Mouse (Mus musculus): ENCODE measurements around the gene Spata18. TPM values are rescaled to one million over a fixed set of nuclear protein-coding genes. Genes with fewer than 3 reads are reported as not detected.

Gene Spata18
- not detected for total RNA-seq (2021)
- long read RNA-seq, experiment 1 = 0 reads
- long read RNA-seq, experiment 2 = 0 reads

DNA sequence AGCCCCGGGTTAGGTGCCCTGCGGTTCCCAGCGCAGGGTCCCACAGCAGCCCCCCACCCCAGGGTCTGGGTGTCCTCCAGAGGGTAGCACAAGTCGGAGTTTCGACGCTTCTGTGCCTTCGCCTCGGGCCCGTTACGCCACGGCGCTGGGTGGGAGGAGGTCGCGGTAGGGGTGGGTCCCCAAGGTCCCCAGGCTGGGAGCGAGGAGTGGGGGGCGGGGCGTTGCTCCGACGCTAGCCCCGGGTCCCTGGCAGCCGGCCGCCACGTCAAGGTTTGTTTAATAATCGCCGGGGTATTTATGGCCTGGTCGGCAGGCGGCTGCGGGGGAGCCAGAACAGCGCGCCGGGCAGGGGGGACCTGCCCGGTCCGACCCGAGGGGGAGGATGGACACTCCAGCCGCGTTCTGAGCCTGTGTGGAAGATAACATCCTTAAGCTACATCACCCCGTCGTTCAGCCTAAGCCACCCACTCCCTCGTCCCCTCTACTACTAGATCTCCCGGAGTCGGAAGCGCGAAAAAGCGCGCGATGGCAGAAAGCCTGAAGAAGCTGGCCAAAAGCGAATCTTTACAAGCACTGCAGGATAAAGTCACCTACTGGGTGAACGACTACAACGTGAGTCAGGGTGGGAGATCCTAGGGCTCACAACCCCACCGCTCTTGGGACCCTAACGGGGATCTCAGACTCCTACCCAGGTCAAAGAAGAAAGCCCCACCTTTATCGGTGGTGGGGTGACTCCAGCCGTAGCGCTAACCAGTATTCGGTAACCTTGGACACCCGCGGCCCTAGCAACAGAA, at the start of gene Spata18:
TSS of gene Spata18 (plus strand) at position 319 of the 794 bp plus-strand sequence.
- peak; percentile 20 to 28 for DNase-seq (ENCODE audit: low spot score in 2 of 2)

DNA sequence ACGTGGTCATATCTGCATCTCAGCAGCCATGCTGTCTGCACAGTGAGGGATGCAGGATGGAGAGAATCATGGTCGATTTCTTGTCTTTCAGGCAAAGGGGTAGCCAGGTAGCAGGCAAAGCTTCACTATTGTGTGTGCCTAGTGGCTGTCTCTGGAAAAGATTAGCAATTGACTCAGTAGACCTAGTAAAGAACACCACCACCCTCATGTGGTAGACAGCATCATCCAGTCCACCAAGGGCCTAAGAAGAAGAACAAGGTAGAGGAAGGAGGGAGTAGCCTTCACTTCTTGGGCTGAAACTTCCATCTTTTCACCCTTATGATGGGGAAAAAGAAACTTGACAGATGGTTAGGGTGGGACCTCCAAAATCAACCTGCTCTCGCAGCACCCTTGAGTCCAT, 48.3 kb upstream of the Spata18 start:
- DNase-seq (ENCODE audit: low spot score in 2 of 2) = no peak

DNA sequence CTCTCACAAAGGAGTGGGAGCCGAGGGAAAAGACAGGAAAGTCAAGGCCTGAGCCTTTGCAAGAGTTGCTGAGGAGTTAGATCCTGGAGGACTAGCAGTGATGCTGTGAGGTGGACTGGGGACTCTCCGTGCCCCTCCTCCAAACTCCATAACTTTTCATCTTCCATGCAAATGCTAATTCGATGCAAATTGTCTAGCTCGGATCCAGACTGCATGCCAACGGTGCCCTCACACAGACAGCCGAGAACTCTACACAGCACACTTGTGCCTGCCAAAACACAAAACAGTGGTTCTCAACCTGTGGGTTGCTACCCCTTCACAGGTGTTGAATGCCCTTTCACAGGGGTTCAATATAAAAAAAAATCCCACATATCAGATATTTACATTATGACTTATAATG, 46.6 kb upstream of the Spata18 start:
- DNase-seq (ENCODE audit: low spot score in 2 of 2) = no peak

DNA sequence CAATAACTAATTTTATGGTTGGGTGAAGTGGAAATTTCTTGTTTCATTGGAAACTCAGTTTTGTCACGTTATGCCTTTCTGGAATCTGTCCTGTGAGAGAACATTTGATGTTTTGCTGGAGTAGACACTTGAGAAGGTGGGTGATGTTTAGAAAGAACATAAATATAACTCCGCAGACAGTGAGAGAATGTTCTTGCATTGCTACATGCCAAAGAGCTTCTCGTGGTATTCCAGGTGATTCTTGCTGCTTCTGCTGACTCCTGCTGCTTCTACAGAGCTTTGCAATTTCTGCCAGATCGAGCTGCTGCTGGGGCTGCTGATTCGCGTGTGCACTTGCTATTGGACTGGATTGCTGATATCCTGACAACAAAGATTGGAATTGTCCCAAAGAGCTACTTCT, 46.2 kb upstream of the Spata18 start:
- no peak for DNase-seq (ENCODE audit: low spot score in 2 of 2)

DNA sequence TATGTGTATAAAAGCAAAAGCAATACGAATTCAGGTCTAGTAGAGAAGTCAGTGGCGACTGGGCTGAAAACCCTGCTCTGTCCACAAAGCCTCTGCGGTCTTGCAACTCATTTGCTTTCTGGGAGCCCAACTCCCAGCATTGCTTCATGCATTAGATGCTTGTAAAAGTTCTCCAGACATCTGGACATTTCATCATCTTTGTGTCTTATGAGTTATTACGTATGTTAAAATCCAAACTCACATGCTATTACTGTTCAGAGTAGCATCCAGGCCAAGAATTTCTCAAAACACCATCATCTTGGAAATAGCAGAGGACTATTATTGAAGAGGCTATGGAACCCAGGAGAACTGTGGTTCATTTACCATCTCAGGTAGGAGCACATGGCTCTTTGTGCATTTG, 40.1 kb upstream of the Spata18 start:
- DNase-seq (ENCODE audit: low spot score in 2 of 2) = no peak

DNA sequence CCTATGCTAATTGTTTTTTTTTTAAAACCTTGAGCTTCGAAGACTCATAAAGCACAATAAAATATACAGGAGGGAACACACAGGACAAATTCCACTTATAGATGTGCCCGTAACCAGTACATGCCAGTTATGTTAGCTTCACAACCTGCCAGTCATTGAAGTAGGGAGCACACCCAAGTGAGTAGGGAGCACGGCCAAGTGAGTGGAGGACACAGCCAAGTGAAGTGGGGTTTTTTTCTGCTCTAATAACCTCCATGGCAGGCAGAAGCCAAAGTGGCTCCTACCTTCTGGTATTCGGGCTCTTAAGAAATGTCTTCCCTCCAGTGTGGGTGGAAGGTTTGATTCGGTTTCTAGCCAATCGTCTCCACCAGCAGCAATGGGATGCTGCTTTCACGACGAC, 37.9 kb upstream of the Spata18 start:
- no peak for DNase-seq (ENCODE audit: low spot score in 2 of 2)

DNA sequence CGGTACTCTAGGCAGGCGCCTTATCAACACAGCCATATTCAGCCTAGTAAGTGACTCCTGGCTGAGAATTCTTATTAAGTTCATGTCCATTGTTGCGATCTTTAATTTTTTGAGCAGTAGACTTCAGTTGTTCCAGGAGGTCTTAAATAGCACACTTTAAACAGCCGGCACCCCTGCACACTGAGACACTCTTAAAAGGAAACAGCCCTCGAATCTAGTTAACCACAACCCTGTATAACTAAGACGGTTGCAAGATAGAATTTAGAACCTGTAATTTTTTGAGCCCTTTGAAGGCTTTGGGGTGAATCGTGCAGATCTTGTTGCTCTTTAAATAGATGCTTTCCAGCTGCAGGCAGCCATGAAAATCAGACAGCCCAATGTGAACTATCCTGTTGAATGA, 36.0 kb upstream of the Spata18 start:
- no peak for DNase-seq (ENCODE audit: low spot score in 2 of 2)

DNA sequence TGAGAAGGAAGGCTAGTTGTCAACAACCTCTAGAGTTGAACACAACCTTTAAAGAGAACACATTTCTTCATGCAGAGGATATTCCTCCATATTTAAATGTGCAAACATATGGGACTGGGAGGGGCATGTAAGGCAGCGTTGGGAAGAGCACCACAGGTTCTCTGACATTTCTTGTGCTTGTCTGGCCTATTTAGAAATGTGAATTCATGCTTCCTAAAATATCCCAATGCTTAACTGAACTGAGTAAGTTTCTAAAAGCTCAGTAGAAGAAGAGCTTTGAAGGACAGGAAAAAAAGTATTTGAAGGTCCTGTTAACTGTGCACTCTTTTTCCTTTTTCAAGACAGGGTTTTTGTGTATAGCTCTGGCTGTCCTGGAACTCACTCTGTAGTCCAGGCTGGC, 32.2 kb upstream of the Spata18 start:
- no peak for DNase-seq (ENCODE audit: low spot score in 2 of 2)

DNA sequence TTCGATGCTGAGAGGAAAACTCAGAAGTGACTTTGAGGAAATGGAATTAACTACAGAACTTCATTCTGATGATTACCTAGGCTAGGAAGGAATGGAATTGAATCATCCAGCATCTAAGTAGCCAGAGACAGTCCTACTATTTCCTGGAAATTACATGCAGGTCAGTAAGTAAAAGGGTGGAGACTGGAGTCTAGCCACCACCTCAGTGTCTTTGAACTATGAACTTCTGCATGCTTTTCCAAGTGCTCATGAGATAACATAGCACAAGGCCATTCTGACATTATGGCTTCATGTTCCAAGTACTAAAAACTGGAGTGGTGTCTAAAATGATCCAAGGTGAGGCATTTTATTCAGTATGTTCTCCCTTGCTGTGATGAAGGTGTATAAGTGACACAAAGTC, 25.7 kb upstream of the Spata18 start:
- DNase-seq (ENCODE audit: low spot score in 2 of 2) = no peak

DNA sequence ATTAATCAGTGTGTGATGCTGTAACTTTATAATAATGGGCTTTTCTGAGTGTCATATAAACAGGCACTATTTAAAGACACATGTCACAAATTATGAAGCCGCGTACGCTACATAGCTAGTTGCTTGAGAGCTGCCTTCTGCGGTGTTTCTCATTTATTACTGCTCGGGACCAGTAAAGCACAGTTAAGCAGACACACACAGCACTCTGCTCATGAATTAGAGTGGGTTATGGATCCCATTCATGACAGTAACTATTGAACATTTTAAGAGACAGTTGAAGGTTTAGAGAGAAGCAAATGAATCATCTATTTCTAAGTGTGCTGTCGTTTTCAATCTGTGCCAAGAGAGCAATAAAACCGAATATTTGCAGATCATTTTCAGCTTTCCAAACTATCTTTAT, 24.3 kb upstream of the Spata18 start:
- no peak for DNase-seq (ENCODE audit: low spot score in 2 of 2)

DNA sequence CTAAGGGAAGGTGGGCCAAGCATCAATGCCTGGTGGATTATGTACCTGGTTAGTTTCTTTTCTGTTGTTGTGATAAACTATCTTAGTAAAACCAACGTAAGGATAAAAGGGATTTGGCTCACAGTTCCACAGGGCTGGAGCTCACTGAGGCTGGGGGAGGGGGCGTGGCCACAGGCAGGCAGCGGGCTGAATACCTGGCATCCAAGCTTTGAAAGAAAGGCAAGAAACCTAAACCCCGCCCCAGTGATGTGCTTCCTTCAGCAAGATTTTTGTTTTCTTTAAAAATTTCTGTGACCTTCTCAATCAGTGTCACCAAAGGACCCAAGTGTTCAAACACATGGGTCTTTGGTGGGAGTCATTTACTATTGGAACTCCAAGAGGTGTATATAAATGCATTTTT, 23.6 kb upstream of the Spata18 start:
- no peak for DNase-seq (ENCODE audit: low spot score in 2 of 2)

DNA sequence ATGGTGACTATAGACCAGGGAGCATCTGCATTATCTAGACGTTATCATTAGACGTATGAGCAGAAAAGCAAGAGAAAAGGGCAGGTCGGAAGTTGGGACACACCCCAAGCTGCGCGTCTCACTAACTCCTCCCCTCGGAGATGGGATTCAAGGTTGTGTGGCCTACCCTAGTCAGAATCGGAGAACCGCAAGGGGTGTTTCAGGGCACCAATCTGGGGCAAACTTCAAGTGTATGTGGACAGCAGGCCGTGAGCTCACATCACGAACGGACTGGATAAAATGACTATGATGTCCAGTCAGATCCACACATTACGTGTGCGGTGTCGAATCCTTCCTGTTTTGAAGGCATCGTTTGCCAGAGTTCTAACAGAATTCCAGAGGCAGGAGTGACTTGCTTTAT, 23.2 kb upstream of the Spata18 start:
- DNase-seq (ENCODE audit: low spot score in 2 of 2) = no peak

DNA sequence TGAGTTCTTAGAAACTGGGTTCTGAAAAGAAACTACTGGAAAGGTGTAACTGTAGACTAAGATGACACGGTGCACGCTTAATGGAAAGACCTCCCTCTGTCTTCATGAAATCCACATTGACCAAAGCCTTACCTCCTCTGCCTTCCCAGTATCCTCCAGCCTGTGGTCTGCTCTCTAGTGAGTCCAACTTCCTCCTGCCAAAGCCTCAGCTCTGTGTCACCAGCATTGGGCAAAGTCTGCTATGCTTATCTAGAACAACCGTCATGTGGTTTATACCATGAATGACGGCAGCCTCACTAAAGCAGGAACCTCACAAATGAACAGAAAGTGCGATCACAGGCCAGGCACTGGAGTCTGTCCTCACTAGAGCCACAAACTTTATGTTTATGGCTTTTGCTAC, 21.0 kb upstream of the Spata18 start:
- no peak for DNase-seq (ENCODE audit: low spot score in 2 of 2)

DNA sequence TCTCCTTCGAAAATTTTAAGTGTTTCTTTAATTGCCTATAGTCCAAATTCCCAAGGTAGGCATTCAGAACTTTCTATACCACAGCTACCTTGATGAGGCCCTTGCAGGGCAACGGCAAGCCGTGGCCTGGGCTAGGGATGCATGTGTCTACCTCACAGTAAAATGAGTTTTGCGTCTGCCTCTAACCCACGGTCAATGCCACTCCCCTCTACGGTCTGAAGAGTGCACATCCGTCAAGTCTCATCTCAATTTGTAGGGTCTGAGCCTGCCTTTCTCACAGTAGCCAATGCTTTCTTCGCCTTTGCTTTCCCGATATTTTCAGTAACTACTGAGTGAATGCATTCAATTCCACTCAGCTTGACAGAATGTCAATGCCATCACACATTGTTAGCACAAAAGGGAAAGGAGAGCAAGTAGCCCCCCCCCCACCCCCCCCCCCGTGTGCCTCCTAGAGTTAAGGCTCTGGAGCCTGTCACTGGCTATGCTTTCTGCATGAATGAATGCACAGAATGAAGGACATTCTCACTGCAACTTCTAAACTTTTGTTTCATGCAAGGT, 20.1 kb upstream of the Spata18 start:
- DNase-seq (ENCODE audit: low spot score in 2 of 2) = no peak

DNA sequence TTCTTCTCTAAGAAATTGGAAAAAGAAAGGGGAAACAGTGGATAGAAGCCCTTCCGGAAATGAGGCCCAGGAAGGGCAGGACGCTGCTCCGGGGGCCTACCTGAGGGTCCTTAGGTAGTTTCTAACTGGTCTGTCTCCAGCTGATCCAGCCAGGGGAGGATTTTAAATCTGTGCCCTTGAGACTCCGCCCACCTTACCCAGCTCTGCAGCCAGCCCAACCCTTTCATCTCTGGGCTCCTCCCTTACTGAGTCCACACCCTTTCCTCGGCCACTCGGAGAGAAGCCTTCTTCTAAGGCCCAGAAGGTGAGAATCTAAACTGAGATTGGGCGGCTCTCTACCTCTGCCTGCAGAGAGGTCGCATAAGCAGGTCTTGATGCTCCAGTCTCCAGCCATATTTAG, 18.9 kb upstream of the Spata18 start, which contains the start of gene Lrrc66:
TSS of gene Lrrc66 (minus strand) at position 236 of the 400 bp plus-strand sequence.
- no peak for DNase-seq (ENCODE audit: low spot score in 2 of 2)

DNA sequence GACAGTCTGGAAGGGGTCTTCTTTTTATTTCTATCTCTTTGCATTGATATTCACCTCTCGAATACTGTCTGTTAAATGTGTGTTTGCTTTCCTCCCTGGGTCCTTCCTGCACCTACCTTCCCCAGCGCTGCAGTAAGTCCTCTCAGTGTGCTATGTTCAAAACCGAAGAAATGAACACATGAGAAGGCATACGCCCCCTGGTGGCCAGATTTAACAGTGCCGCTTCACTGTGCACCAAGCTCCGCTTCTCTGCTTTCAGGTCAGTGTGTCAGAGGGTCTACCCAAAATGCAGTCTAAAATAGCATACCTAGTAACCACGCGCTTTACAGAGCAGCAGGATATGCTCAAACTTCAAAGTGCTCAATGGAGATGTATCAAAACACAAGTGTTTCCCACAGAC, 18.0 kb upstream of the Spata18 start:
- peak; percentile 76 to 80 for DNase-seq (ENCODE audit: low spot score in 2 of 2)

DNA sequence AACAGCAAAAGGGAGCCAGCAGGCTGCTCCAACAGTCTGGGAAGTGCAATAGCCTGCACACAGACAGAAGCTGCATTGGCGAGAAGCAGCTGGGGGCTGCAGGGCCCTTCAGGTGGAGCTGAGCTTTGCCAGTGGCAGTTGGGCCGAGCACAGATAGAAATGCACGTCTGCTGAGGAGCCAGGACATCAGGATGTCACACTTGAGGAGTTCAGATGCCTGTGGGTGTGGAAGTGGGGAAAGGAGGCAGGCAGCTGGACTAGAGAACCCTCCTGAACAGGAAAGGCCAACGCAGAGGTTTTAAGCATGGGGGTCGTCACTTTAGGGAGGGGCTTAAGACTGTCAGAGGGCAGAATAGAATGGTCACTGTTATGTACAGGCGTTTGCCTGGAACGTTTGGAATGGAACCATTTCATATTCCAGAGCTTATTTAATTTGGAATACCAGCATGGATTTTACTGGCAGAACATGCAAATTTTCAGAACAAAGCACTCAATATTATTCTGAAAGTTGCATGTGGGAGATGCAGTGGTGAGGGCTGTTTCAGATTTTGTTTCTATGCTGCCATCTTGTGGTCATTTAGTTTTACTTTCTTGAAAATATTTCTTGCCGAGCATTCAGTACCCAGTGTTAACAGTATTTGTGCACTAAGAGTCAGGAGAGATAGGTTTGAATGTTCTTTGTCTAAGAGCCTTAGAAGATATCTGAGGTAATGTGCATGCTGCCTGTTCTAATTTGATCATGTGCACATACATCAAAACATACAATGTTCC, 13.7 kb upstream of the Spata18 start:
- no peak for DNase-seq (ENCODE audit: low spot score in 2 of 2)

DNA sequence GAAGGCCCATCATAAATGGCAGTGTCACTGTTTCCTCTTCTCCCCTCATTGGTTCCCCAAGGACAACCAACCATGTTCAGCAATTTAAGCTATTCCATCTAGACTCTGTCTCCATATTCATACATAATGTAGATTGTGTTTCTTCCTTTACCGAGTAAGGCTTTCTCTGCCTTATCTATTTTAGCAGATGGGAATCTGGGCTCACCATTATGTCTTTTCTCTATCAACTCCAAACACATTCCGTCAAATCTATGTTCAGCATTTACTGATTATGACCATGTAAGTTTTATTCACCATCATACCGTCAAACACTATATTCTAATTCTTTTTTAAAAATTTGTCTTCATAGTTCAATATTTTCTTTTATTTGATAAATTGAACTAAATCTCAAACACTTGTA, 10.1 kb upstream of the Spata18 start:
- no peak for DNase-seq (ENCODE audit: low spot score in 2 of 2)

DNA sequence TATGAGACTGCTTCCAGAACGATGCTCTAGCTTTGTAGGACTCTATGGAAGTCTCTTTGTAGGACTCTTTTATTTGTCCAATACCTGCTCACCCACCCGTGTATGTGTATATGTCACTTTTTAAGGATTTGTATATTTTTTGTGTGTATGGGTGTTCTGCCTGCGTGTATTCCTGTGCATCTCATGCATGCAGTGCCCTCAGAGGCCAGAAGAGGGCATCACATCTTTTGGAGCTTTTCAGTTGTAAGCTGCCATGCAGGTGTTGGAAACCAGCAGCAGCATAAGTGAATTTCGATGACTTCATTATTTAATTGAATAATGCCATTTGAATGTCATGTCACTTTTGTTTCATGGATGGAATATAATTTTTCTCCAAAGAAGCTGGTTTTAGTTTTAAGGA, 9.1 kb upstream of the Spata18 start:
- DNase-seq (ENCODE audit: low spot score in 2 of 2) = no peak

DNA sequence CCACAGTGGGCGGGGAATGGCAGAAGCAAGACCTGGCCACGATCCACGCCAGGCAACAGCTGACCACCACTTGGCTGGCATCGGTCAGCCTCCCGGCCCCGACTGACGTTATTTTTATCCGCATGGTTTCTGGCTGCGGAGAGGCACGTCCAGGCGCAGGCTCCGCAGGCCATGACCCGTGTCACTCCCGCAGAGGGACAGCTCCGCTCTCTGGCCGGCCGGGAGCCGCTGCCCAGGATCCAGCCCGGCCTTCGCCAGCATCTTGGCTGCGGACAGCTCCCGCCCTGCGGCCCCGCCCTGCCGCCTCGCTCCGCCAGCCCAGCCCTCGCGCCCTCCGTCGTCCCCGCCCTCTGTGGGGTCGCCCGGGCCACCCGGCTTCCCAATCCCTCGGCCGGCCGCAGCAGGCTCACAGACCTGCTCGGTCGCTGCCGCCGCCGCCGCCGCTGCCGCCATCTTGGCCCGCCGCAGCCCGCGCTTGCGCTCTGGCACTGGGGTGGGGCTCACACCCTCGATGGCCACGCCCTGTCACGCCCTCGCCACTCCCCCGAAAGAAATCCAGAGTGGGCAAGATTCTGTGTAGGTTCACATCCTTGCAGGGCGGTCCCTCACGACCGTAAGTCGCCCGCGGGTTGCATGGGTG, 3.8 kb upstream of the Spata18 start, which contains the start of gene Sgcb:
TSS of gene Sgcb (minus strand) at position 530 of the 640 bp plus-strand sequence.
- DNase-seq (ENCODE audit: low spot score in 2 of 2) = peak; percentile 87 to 91

DNA sequence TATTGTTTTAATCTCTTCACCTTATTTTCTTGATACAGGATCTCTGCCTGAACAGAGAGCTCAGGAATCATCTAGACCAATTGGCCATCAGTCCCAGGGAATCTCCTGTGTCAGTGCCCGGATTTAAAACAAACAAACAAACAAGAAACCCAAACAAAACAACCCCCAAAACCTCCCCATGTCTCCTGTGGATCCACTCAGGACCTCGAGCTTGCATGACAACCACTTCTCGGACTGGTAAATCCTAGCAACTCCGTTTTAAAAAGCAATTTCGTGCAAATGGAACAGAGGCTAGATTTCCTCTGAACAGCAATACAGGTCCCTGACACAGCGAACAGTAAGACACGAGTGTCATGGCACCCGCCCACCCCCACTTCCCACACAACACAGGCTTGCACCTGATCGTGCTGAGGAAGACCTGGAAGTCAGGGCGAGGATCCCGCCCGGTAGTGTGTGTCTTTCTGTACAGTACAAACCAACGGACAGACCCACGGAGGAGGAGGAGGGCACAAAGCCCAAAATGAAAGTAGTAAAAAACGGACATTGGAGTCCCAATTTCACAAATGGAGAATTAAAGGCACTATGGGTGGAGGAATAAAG, 714 bp upstream of the Spata18 start:
- no peak for DNase-seq (ENCODE audit: low spot score in 2 of 2)
